Mouse (Mus musculus) urinary bladder, adult 2 months (tissue): ENCODE measurements around the gene Gcnt2. TPM values are rescaled to one million over a fixed set of nuclear protein-coding genes. Genes with fewer than 3 reads are reported as not detected.
"Not testable (repeated sequence)": the region's sequence is repeated elsewhere in the genome, so short reads cannot be mapped to it uniquely, and the experiment has no call there.

Experiments used
- DNase-seq: peaks from one replicate; pipeline ENCODE4 v3.0.0; 2022; ENCODE audit warnings: low spot score
- polyA plus RNA-seq: library from polyadenylated mRNA; depleted of rRNA; stranded (reverse); fragments of >200 nt; gene quantifications from 2 replicates; pipeline ENCODE4 v1.2.3, GENCODE M21; 2012; rRNA removed

Gene Gcnt2
- polyA plus RNA-seq, 1 experiment = 10.3 TPM

- DNase-seq = no peak
Observed at GRCm38 (mm10) chr13:40994487-40995263, 135.1 kb downstream of the Gcnt2 start.

GRCm38 (mm10) chr13:40998537-40998936 lies 139.0 kb downstream of the Gcnt2 start:
- not testable (repeated sequence) for DNase-seq

GRCm38 (mm10) chr13:41000140-41000925 lies 140.8 kb downstream of the Gcnt2 start:
- peak; percentile 38 for DNase-seq

- peak; percentile 97 for DNase-seq
Observed at GRCm38 (mm10) chr13:41000926-41001639, 141.5 kb downstream of the Gcnt2 start, which contains the start of gene Pak1ip1. Gene Pak1ip1 (plus strand): TSS chr13:41001023.

GRCm38 (mm10) chr13:41002001-41002400 lies 142.4 kb downstream of the Gcnt2 start:
- DNase-seq = no peak

- no peak for DNase-seq
Observed at GRCm38 (mm10) chr13:41006244-41006643, 146.7 kb downstream of the Gcnt2 start.

- DNase-seq = no peak
Observed at GRCm38 (mm10) chr13:41008271-41008670, 148.7 kb downstream of the Gcnt2 start.

- no peak for DNase-seq
Observed at GRCm38 (mm10) chr13:41008946-41009345, 149.4 kb downstream of the Gcnt2 start.

Other genes starting within 250 kb of the Gcnt2 start
- 0.74 and 0.84 TPM in 2 replicates for gene Tfap2a, start 121.4 kb upstream of the Gcnt2 start, polyA plus RNA-seq
- 54.2 and 68.3 TPM in 2 replicates for gene Pak1ip1, start 141.3 kb downstream of the Gcnt2 start, polyA plus RNA-seq
- gene Tmem14c, start 156.5 kb downstream of the Gcnt2 start, polyA plus RNA-seq = 89.9 and 115 TPM in 2 replicates
- 0.04 TPM in 1 of 2 replicates, not detected in the other for gene Mak, start 220.0 kb downstream of the Gcnt2 start, polyA plus RNA-seq